Mouse (Mus musculus) adrenal gland, postnatal 10 days (tissue): Measurements from ENCODE around the gene Gna13. TPM values are rescaled to one million over a fixed set of nuclear protein-coding genes. Genes with fewer than 3 reads are reported as not detected.

Experiments
- DNase-seq: peaks from one replicate; pipeline ENCODE4 v3.0.0; 2021; ENCODE audit warnings: mixed read lengths
- total RNA-seq, 2 experiments: library from RNA; stranded (reverse); gene quantifications; 2 replicates each; pipeline ENCODE4 v1.2.3; 2021

The Gna13 gene
- total RNA-seq, 2 experiments from 2014 or later, result 68.2 to 70.3 TPM

GRCm38 (mm10) chr11:109349652-109350316 lies 12.8 kb upstream of the Gna13 start:
- DNase-seq, result no peak

GRCm38 (mm10) chr11:109350317-109350714 lies 12.3 kb upstream of the Gna13 start:
- DNase-seq, result no peak

- no peak for DNase-seq
Observed at GRCm38 (mm10) chr11:109351489-109351888, 11.1 kb upstream of the Gna13 start.

DNA sequence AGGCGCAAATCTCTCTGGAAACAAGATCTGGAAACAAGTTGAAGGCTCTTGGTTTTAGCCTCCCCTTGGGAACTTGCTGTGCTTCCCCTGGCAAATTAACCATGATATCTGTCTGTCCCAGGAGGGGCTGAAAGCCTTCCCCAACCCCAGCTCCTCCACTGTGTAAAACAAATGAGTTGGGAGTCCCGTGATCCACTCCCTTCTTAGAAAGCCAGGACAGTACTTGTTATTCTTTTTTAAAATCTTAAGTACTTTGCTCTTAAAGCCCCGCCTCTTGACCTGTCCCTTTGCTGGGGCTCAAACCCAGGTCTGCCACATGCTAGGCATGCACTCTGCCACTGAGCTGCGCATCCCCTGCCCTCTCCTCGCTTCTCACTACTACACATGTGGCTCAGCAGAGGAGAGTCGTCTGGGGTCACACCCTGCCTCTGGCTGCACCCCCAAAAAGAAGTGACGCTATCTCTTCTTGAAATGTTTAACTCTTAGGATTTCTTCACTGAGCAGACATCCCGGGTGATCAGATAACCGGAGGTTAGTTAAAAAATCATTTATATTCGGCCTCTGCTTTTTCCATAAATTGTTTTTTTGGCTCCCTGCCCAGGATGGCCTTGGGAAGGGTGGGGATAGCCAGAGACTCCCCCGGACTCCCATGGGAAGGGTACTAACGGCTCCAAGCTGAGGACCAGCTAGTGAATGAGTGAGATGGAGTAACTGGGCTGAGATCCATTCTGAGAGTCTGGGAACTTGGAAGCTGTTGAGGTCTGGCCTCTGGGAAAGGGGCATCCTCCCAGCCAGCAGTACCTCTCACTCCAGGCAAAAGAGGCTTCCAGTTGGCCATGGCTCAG lies 9.0 kb upstream of the Gna13 start:
- no peak for DNase-seq

DNA sequence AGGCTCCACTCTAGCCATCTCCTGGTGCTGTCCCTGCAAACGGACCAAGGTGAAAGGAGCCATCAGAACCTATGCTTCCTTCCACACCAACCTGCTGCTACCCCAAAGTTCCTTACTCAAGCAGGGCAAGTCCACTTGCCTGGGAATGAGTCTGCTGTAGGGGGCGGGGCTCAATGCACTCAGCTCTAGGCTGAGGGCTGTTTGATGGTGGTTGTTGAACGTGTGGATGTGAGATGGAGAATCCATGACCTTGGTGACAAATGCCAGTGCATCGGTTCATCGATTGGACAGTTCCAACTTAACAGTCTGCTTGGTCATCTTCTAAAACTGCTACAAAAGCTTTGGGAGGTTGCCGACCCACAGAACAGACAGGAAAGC lies 8.4 kb upstream of the Gna13 start:
- DNase-seq, result no peak

- DNase-seq, result no peak
Observed at GRCm38 (mm10) chr11:109355771-109356388, 6.8 kb upstream of the Gna13 start.

DNA sequence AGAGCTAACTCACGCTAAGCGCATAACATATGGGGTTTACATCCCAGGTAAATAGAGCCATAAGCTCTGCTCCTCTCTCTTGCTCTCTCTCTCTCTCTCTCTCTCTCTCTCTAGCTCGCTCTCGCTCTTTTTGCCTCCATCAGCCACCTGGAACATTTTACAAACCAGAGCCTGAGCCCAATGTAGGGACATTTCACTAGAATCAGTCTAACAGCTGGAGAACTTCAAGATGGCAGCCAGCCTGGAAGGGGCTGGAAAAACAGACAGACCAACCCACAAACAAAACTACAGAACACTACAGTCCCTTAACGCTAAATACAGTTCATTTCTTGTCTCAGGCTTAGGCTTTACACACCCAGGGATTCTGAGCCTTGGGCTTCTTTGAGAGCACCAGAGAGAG lies 5.5 kb upstream of the Gna13 start:
- DNase-seq, result no peak

- DNase-seq, result no peak
Observed at GRCm38 (mm10) chr11:109358549-109358948, 4.1 kb upstream of the Gna13 start.

DNA sequence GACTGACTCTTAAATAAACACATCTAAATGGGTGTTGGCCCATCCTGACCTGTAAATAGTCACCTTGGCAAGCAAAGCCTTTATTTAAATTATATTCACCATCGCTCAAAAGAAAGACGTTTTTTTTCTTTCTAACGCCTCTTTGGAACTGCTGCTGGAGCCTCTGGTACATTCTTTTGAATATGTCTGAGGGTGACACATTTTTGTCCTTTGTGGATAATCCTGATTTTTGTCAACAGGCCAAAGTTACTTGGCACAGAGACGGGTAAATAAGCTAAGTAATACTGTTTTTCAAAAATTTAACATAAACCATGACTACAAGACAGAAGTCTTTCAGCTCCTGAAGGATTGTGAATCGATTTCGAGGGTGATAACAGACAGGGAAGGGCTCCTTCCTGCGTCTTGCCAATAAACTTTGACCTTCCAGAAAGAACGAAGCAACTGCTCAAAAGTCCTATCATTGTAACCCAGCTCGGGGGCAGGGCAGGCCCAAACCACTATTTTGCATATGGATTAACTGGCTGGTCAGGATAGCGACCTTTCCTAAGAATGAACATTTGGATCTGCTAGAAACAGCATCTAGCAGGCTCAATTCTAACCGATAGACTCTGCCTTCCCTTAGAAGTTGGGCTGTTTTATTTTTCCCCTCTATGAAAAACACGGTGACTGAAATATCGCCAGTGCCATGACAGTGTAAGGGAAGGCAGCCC lies 3.4 kb upstream of the Gna13 start:
- DNase-seq, result no peak

GRCm38 (mm10) chr11:109360102-109360501 lies 2.5 kb upstream of the Gna13 start:
- no peak for DNase-seq

DNA sequence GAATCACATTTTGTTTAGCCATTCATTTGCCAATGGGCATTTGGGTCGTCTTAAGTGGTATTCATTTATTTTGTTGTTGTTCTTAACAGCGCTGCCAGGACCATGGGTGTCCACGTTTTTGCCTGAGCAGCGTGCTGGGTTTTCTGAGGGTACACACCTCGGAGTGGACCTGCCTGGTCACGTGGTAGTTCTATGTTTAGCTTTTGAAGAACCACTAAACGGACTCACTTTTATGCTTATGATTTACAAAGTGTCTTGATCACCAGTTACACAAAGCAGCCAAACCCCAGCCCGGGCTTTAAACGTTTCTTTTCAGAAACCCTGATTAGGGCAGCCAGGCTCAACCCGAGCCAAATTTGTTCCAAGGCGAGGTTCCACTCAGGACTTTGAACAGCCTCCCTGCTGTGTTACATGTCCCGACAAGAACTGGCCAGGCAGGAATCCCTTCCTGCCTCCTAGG lies 2.0 kb upstream of the Gna13 start:
- no peak for DNase-seq

GRCm38 (mm10) chr11:109361241-109361630 lies 1.4 kb upstream of the Gna13 start:
- no peak for DNase-seq

DNA sequence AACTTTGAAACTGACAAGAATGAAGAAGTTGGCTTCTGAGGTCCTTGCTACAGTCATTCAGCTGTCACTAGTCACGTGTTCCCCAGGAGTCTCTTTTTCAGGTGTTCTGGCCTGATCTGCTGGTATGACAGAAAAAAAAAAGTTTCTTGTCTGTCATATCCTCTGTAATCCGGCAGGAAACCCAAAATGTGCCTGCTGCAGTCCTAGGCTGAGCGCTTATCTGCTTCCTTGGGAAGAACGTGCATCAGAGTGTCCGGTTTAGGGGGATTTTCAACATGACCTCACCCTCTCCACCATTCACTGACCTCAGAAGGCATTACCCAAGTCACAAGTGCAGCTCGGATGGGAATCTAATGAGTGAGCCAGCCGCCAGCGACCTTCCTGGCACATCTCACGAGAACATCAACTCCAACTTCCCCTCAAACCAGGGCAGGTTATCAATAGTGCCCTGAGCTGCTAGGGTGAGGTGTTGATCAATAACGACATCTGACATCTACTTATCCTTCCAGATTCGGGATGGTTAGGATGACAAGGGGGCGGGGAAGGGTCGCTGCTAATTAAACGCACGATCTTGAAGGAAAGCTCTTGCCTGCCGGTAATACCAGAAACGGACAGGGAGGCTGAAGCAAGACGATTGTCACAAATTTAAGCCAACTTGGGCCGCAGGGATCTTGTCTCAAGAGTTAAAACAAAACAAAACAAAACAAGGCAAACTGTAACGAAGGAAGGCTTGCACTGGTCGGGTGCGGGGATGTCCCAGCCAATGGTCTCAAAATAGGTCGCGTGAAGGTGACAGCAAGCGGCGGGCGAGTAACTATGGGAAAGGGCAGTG lies 784 bp upstream of the Gna13 start:
- peak; percentile 49 for DNase-seq

DNA sequence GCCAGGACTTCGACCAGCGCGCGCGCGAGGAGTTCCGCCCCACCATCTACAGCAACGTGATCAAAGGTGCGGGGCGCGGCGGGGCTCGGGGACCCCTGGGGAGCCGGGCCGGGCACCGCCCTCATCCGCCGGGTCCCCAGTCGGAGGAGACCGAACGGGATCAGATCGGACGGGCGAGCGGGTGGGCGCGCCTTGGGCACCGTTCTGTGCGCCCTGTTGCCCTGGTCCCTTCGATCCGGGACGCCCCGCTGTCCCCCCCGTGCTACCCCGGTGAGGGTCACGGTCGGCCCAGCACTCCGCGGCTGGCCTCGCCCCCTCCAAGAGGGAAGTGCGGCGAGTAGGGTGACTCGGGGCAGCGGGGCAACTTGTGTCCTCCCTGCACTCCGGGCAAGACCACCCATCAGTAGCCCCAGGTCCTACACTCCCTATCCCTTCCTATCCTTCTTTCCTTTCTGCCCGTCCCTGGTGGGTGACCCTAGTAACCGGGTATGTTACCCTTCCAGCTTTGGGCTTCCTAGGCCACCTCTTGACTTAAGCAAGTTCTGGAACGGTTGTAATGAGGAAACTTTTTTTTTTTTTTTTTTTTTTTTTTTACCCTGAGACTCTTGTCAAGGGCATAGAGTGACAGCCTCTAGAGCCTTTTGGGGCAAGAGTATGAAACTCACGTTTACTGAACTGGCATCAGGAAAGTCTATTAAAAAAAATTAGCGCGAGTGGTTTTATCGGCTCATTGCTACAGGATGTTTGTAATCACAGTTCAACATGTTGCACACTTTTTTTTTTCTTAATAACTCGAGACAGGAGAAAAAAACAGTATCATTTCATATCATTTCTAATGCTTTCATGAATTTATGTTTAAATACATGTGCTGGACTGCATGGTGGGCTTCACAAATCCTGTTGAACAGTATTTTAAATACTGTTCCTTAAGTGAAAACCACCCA lies 831 bp downstream of the Gna13 start:
- peak; percentile 74 for DNase-seq

- no peak for DNase-seq
Observed at GRCm38 (mm10) chr11:109364337-109364736, 1.7 kb downstream of the Gna13 start.

DNA sequence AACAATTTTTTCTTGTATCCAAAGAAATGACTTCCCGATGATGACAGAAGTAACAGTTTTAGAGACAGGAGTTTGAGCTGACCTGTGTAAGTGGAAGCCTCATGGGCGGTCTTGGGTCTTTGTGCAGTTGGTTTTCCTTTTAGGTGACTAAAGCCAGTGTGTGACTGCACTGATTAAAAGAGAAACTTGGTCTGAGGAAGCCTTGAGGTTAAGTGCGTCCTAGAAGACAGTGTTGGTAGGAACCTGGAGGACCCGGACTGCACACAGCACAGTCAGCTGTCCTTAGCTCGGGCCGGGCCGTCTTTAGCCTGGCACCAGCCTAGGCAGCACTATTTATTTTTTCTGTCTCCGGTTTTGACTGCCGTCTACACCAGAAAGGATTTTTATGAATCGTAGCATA lies 2.2 kb downstream of the Gna13 start:
- no peak for DNase-seq

GRCm38 (mm10) chr11:109365818-109366217 lies 3.2 kb downstream of the Gna13 start:
- DNase-seq, result no peak

- no peak for DNase-seq
Observed at GRCm38 (mm10) chr11:109366802-109367579, 4.4 kb downstream of the Gna13 start.

- peak; percentile 57 for DNase-seq
Observed at GRCm38 (mm10) chr11:109369026-109369637, 6.5 kb downstream of the Gna13 start.
